Mouse (Mus musculus): ENCODE measurements at regions not wholly inside any gene's neighbourhood (a gene's known extent, or its start where the extent isn't known, plus 50 kb on each side); places are given as distances from the start of the nearest gene placed in this dataset.

DNA sequence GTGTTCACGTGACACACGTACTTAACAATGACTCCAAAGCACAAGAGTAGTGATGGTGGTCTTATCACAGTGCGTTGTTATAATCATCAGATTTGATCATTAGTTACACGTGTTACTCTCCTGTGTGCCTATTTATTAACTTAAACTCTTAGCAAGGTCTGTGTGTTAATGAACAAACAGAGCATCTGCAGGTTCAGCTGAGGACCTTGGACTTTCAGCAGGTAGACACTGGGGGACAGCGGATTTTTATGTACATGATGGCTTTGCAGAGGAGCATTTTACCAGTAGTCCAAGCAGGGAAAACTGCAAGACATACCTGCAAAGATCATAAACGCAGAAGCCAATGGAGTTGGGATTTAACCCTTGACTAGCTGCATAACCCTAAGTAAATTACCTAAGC, 211.7 kb upstream of the Ntm start:
- DNase-seq (ENCODE audit: low spot score in 2 of 2): no peak

DNA sequence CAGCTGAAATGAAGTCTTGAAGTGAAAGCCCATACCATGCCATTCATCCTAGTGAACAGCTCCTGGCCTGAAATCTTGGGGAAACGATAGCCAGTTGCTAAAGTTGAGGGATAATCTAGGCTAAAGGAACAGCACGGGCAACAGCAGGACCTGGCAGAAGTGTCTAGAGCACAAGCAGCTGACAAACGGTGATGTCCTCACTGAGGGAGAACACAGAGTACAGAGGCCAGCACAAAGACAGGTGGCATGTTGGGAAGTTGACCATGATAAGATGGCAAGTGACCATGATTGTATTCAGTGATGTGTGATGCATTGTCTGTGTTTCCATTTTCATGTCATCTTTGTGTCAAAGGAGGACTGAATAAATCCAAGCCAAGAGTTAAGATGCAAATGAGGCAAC, 212.4 kb upstream of the Ntm start:
- DNase-seq (ENCODE audit: low spot score in 2 of 2): no peak

- DNase-seq (ENCODE audit: low spot score in 2 of 2): no peak
Measured at GRCm38 (mm10) chr9:30183409-30183808, 220.5 kb upstream of the Ntm start.

DNA sequence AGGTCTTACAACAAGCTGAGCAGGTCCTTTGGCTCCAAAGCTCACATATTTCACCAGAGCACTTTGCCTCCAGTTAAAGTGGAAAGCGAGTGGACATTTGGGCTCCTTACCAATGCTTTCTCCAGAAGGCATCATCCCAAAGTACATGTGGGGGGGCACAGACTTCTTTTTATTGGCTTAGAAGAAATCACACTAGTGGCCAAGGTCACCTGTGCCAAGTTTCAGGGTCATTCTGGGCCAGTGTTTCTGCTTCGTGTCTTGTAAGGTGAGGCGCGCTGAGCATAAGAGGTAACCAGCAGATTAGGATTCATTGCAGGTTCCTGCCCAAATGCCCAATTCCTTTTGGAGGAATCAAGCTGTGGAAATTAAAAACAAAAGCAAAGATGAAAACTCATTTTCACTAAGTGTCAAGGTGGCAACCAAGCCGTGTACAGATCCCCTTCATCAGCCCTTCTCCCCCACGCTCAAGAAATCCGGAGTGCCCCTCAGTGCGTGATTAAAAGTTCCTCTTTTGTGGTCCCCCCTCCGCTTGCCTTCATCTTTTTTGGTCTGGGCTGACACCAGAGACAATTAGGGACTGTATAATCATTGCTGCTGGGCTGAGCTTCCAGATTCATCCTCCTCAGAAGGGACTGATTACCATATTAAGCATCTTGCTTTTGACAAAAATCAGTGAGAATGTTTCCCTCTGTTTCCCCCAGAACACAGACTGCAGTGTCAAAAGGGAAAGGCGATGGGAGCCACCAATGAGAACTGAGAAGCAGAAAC, 222.2 kb upstream of the Ntm start:
- no peak for DNase-seq (ENCODE audit: low spot score in 2 of 2)

- no peak for DNase-seq (ENCODE audit: low spot score in 2 of 2)
Measured at GRCm38 (mm10) chr9:30186261-30186660, 223.3 kb upstream of the Ntm start.

- DNase-seq (ENCODE audit: low spot score in 2 of 2): no peak
Measured at GRCm38 (mm10) chr9:30190078-30190477, 227.1 kb upstream of the Ntm start.

DNA sequence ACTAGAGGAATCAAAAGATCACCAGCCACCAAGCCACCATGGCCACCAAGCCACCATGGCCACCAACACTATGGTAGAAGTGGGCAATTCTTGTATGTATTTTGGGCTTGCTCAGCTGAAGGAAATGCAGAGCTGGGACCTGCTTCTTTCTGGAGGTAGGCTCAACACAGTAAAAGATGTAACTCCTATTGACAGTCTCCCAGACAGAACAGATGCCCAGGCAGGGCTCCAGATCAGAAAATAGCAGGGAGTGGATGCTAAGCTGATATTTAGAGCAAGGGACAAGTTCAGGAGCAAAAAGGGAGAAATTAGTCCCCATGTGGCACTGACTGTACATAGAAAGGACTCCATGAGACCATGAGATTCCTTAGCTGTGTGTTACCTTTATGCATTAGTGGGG, 228.2 kb upstream of the Ntm start:
- no peak for DNase-seq (ENCODE audit: low spot score in 2 of 2)

DNA sequence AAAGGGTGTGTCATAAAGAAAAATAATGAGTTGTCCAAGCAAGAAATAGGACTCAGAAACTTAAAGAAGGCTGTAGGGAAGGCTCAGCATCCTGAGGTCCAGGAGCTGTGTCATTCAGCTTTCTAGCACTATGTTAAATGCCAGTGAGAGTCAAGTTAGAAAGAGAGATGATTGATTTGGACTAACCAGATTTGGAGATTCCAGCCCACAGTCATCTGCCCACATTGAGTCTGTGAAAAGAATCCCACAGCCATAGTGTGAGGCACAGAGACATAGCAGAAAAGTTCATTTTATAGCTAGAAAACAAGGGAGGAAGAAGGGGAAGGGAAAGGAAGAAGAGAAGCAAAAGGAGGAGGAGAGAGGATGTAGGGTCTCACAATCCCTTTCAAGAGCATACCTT, 229.0 kb upstream of the Ntm start:
- no peak for DNase-seq (ENCODE audit: low spot score in 2 of 2)

DNA sequence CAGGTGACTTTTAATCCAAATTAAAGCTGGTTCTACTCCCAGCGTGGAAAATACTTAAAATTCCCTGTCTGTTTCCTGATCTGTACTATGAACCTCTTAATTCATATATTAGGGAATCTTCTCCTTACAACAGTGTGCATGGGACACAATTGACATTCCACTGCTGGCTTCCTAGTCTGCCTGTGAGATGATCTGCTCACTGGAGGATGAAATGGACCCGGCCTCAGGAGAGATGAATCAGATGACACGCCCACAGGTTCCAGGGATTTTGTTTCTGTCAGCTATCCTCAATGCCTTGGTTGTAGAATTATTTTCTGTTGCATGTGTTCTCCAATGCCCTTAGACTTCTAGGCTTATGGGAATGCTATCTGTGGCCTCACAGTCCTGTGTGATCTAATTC, 231.9 kb upstream of the Ntm start:
- no peak for DNase-seq (ENCODE audit: low spot score in 2 of 2)

DNA sequence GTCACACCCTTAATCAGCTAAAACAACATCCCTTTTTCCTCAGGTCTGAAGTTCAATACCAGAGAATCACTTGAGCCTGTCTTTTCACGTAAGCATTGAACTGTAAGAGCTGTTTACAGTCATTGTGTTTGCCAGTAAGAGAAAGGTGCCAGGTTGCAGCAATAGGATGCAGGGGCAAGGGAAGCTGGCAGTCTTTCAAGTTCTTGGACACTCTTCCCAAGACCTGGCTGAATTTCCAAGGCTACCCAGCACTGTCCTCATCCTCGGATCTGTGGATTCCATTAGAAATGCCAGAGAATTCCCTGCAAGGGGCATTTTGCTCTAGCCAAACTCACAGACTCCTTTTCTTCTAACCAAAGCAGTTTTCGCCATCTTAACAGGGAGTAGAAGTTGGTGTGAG, 224.5 kb upstream of the Snx19 start:
- no peak for DNase-seq (ENCODE audit: low spot score in 2 of 2)

DNA sequence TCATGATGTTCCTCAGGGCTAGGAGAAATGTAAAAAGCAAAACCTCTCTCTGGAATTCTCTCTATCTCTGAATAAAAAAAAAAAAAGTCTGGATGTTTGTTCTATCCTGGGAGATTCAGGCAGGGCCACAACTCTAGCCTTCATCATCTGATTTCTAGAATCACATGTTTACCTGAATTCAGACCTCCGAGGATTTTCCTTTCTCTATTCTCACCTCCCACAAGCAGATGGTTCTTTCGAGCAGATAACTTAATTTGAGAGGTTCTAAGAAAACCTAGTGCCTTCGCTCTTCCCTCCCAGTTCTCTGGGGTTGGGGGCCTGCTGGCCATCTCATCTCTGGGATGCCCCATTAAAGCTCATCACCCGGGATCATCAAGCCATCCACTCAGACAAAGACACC, 219.3 kb upstream of the Snx19 start:
- no peak for DNase-seq (ENCODE audit: low spot score in 2 of 2)

DNA sequence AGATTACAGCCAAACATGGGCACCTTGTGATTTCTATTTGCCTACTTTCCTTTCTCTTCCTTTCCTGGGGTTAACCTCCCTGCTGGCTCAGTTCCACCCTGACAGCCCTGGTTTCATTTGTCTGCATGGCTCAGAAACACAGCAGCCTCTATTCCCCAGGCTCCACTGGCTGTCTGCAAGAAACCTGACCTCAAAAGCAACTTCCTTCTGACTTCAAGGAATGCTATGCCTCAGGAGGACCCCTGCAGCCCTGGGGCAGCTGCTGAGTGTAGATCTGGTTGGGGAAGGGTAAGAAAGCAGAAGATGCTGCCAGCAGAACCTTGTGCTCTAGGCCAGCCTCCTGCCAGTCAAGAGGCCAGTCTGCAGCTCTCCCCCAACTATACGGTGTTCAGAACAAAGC, 217.1 kb upstream of the Snx19 start:
- DNase-seq (ENCODE audit: low spot score in 2 of 2): no peak

DNA sequence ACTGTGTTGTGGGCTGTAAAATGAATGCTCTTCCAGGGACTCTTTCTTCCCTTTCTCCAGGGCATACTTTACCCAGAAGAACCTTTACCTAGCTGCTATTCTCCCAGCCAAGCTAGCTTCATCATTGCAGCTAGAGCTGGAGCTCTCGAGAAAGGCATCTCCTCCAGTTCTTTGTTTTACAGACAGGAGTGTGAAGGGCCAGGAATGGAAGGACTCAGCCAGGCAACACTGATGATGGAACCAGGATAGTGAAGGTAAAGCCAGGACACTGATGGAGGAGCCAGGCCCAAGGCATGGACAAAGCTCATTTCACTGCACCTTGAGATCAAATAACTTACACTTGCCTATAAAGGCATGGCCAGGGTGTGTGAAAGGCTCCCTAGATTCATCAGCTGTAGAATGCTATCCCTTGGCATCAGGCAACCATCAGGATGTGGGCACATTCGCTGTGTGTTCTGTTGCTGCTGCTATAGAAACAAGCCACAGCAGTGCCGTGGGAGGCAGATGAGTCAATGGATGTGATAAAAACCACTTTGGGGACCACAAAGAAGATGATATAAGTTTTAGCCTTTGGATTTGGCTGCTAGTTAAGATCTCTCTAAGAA, 214.3 kb upstream of the Snx19 start:
- no peak for DNase-seq (ENCODE audit: low spot score in 2 of 2)

GRCm38 (mm10) chr9:30234501-30235163, 192.3 kb upstream of the Snx19 start:
- no peak for DNase-seq (ENCODE audit: low spot score in 2 of 2)

DNA sequence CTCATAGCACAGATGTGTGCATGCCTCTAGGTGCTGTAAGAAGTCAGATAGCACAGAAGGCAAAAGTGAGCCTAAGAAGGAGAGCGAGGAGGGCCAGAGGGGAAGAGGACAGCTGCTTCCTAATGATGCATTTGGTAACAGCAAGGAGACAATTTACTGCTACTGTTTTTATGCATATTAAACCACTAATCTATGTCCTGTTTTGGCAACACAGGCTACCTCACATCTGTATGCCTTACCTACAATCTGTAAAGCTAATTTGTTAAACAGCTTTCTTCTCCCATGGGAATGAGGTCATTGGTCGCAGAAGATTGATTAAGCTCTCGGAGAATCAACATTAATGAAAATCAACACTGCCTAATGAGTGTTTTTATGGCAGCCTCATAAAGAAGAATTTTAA, 191.1 kb upstream of the Snx19 start:
- DNase-seq (ENCODE audit: low spot score in 2 of 2): no peak

- DNase-seq (ENCODE audit: low spot score in 2 of 2): no peak
Measured at GRCm38 (mm10) chr9:30242107-30242506, 184.8 kb upstream of the Snx19 start.

DNA sequence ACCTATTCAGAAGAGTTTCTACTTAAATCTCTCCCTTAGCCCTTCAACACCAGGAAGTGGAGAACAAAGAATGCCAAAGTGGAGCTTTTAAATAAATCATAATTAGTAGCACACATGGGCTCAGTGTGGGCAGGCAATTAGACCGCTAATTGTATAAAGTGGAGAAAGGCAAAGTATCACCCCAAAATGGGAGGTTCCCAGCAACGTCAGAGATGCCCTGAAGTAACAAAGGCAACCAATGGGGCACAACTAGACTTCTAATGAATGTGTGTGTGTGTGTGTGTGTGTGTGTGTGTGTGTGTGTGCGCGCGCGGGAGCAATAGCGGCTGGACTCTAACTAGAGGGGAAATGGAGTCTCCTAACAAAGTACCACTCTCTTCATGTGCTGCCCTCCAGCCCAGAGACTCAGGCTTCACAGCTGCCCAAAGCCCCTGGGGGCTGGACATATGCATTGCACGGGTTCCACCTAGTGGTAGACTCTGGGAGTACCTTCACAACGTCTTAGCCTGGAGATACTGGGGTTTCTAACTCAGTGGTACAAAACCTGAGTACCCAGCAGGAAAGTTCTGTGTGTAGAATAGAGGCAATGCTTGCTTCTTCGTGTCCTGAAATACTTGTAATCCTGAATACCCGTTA, 162.3 kb upstream of the Snx19 start:
- DNase-seq (ENCODE audit: low spot score in 2 of 2): no peak

GRCm38 (mm10) chr9:30271081-30271480, 155.8 kb upstream of the Snx19 start:
- DNase-seq (ENCODE audit: low spot score in 2 of 2): no peak

GRCm38 (mm10) chr9:30273836-30274235, 153.1 kb upstream of the Snx19 start:
- DNase-seq (ENCODE audit: low spot score in 2 of 2): no peak

DNA sequence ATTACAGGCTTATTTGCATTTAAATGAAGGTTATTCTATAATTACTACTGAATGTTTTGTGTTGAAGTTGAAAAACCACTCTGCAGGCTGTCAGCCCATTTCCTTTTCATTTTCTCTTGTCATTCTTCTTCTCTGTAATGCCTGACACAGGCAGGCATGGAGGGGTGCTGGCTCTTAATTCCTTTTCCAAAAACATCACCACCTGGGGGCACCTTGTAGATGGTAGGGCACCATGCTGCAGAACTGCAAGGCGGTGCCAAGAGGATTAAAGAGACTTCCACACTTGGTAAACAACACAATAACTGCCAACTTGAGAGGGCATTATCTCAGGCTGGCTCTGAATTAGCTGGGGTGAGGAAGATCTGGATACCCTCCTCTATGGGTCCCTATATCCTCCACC, 148.7 kb upstream of the Snx19 start:
- DNase-seq (ENCODE audit: low spot score in 2 of 2): no peak

DNA sequence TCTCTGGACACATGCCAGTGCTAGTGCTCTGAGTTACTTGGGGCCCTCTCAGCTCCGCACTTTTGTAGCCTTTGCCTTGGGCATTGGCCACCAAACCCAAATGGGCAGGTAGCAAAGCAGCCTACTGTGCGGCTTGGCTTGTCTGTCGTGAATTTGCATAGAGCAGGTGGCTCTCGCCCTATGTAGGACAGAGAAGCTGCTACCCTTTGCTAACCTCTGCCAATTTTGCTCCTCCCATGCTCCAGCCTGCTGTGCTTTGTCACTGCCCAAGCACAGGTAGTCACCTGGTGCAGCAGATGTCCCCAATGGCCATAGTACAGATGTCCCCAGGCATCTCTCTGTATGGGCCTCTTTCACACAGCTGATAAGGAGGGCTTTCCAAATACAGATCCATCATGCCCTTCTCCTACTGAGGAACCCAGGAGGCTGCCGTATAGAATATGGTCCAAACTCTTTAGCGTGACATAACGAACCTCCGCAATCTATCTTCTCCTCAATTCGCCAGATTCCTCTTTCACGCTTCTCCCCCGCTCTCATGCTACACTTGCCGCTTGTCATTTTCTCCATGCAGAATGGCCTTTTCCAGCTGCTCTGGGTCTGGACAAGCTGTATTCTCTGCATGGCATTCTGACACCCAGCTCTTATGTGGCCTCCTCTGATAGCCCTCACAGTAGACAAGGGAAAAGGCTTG, 143.7 kb upstream of the Snx19 start:
- no peak for DNase-seq (ENCODE audit: low spot score in 2 of 2)

- DNase-seq (ENCODE audit: low spot score in 2 of 2): no peak
Measured at GRCm38 (mm10) chr9:30283771-30284148, 143.1 kb upstream of the Snx19 start.
